Mouse (Mus musculus) liver, postnatal 0 days (tissue): ENCODE data around the gene Pde4d. TPM values are rescaled to one million over a fixed set of nuclear protein-coding genes. Genes with fewer than 3 reads are reported as not detected.

Source experiments
- ATAC-seq: fragments of 200-750 bp; cut with Nextera tagmentation; 2 replicates; pipeline ENCODE4 v1.8.0; 2017; ENCODE audit warnings: mild to moderate bottlenecking, moderate library complexity
- DNase-seq: peaks from one replicate; pipeline ENCODE4 v3.0.0-alpha.2; 2016
- H3K27ac ChIP-seq: fragments of 300-500 bp; sonication (generic); 2 replicates; pipeline ENCODE4 v1.5.1; 2014; ENCODE audit warnings: antibody characterized with exemption, moderate library complexity, mild to moderate bottlenecking, low read depth
- H3K27me3 ChIP-seq: fragments of 300-500 bp; sonication (generic); 2 replicates; pipeline ENCODE4 v1.6.1; 2014; ENCODE audit warnings: low read length, control low read depth, mixed read lengths; ENCODE audit not compliant: insufficient read depth
- H3K36me3 ChIP-seq: fragments of 300-500 bp; sonication (generic); replicated peaks from 2 replicates; pipeline ENCODE4 v1.6.1; 2014; ENCODE audit warnings: mild to moderate bottlenecking, control low read depth, low read length, moderate library complexity, mixed read lengths; ENCODE audit not compliant: insufficient read depth
- H3K4me1 ChIP-seq: fragments of 300-500 bp; sonication (generic); 2 replicates; pipeline ENCODE4 v1.6.1; 2014; ENCODE audit warnings: antibody characterized with exemption, mild to moderate bottlenecking, control low read depth; ENCODE audit not compliant: insufficient read depth
- H3K4me2 ChIP-seq: fragments of 300-500 bp; sonication (generic); 2 replicates; pipeline ENCODE4 v1.6.1; 2014; ENCODE audit warnings: low read depth, mild to moderate bottlenecking, low read length, moderate library complexity, mixed read lengths
- H3K4me3 ChIP-seq: fragments of 300-500 bp; sonication (generic); 2 replicates; pipeline ENCODE4 v1.5.1; 2014; ENCODE audit warnings: low read depth, low read length
- H3K9ac ChIP-seq: fragments of 300-500 bp; sonication (generic); replicated peaks from 2 replicates; pipeline ENCODE4 v1.6.1; 2014; ENCODE audit warnings: mild to moderate bottlenecking, moderate library complexity
- H3K9me3 ChIP-seq: fragments of 300-500 bp; sonication (generic); 2 replicates; pipeline ENCODE4 v1.6.1; 2016; ENCODE audit warnings: mild to moderate bottlenecking, control low read depth, low read length, mixed read lengths
- CTCF ChIP-seq: sonication (generic); IDR thresholded peaks from 2 replicates; pipeline ENCODE4 v1.5.1; 2016; ENCODE audit warnings: antibody characterized with exemption, low read depth
- EP300 ChIP-seq: IDR thresholded peaks from 2 replicates; pipeline ENCODE4 v1.6.1; 2016; ENCODE audit warnings: antibody characterized with exemption, low read depth, mild to moderate bottlenecking
- WGBS: fragments of 180-500 bp; shearing (Covaris S2); extraction: QIAGEN DNeasy Blood & Tissue Kit; methylation state at CpG from one replicate; pipeline ENCODE4 v1.1.7; 2014; ENCODE audit not compliant: insufficient replicate concordance; 5-methylcytosine and 5-hydroxymethylcytosine counted together
- polyA plus RNA-seq: library from polyadenylated mRNA; unstranded; fragments of >200 nt; fragmentation: Nextera tagmentation; extraction: Ambion mirVana; gene quantifications from 2 replicates; pipeline ENCODE4 v1.2.1, GENCODE M21; 2015

Gene Pde4d
- polyA plus RNA-seq, 1 experiment from 2014 or later, result 6.1 TPM

DNA sequence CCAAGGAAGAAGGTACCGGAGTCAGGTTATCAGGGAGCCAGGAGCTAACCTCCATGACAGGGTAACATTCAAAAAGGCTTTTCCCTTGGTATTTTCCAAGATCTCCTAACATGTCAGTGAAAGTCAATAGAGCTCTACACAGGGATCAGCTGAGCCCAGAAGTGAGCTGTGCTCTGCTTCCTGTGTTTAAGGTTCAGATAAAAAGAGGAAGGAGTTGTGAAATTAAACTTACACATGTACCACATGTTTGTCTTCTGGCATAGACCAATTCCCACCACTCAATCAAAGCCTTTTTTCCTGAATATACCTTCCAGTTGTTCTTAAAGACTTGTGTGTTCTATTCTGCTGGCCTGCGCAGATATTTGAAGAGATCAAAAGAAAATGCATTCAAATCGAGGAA is 37.3 kb downstream of the Pde4d start:
- Histone ChIP-seq H3K4me1 (no peaks in the 10 kb centered on the region), H3K9ac (no peak overlapping the region), H3K4me2 (no peak overlapping the region), H3K27ac (no peak overlapping the region), H3K9me3 (no peaks in the 10 kb centered on the region), H3K36me3 (no peaks in the 10 kb centered on the region), H3K27me3 (no peaks in the 10 kb centered on the region), H3K4me3 (no peak overlapping the region)
- DNase-seq (no peak), ATAC-seq (no peak)
- WGBS, result 66% methylated on average over 3 of the region's 3 CpGs
- no peak for TF ChIP-seq CTCF

DNA sequence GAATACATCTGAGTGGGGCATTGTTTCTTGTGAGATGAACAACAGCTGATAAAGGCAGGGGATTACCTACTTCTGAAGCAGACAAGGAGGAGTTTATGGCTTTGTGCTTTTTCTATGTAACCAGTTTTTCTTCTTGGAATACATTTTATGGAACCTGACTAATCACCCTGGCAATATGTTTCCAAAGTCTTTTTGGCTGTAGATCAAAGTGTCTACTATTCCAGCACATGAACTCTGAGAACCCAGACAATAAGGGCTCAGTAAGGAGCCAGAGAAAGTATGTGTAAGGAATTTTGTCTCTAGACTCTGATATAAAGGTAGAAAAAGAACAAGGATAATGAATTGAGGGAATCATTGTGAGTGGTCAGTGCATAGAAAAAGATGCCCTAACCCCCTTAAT is 40.1 kb downstream of the Pde4d start:
- no peaks in the 10 kb centered on the region for H3K4me1 ChIP-seq
- TF ChIP-seq EP300, result no peak
- no peak for TF ChIP-seq CTCF
- H3K4me2 ChIP-seq, result no peak overlapping the region
- no peaks in the 10 kb centered on the region for H3K36me3 ChIP-seq
- no peaks in the 10 kb centered on the region for H3K27me3 ChIP-seq
- no peak overlapping the region for H3K9ac ChIP-seq
- DNase-seq, result no peak
- H3K27ac ChIP-seq, result no peak overlapping the region
- ATAC-seq, result no peak
- H3K4me3 ChIP-seq, result no peak overlapping the region
- no peaks in the 10 kb centered on the region for H3K9me3 ChIP-seq

DNA sequence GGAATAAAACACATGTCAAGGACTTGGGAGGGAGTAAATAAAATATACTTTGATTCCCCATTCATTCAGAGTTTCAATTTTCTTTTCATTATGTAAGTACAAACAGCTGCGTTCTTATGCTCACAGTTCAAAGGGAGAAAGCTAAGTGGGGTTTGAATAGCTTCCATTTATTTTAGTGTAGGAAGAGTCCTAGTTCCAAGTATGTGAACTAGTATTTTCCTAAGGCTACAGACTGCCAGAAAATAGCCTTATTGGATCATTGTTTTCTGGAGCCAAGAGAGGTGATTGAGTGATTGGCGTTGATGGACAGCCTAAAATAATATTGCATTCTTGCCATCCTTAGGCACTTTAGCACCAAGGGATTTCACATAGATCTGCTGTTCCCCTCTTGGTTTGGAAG is 41.1 kb downstream of the Pde4d start:
- no peak for TF ChIP-seq EP300
- no peak for TF ChIP-seq CTCF
- DNase-seq, result no peak
- ATAC-seq, result no peak
- Histone ChIP-seq H3K4me1 (no peaks in the 10 kb centered on the region), H3K9ac (no peak overlapping the region), H3K36me3 (no peaks in the 10 kb centered on the region), H3K4me2 (no peak overlapping the region), H3K27ac (no peak overlapping the region), H3K4me3 (no peak overlapping the region), H3K9me3 (no peaks in the 10 kb centered on the region), H3K27me3 (no peaks in the 10 kb centered on the region)
- WGBS, result 88% methylated on average over 2 of the region's 2 CpGs

DNA sequence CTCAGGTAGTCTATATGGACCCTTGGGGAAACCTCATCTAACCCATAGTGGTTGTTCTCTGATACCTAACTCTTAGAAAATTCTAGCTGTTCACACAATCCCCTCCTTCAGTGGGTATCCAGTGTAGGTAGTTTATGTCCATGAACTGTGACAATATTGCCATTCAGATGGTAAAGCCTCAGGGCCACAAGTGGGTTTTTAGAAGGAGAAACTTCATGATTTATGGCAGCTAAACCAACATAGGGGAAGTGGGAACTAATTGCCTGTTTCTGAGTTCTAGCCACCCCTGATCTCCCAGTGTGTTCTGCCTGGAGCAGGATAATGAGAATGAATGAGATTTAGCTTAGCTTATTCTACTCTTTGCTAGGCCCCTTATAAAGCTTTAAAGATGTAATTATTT is 43.1 kb downstream of the Pde4d start:
- ATAC-seq (no peak), DNase-seq (no peak)
- no peak overlapping the region for H3K27ac ChIP-seq
- H3K9me3 ChIP-seq, result no peaks in the 10 kb centered on the region
- H3K4me2 ChIP-seq, result no peak overlapping the region
- H3K27me3 ChIP-seq, result no peaks in the 10 kb centered on the region
- H3K9ac ChIP-seq, result no peak overlapping the region
- no peaks in the 10 kb centered on the region for H3K36me3 ChIP-seq
- H3K4me3 ChIP-seq, result no peak overlapping the region
- TF ChIP-seq EP300, result no peak
- TF ChIP-seq CTCF, result no peak
- H3K4me1 ChIP-seq, result no peaks in the 10 kb centered on the region

DNA sequence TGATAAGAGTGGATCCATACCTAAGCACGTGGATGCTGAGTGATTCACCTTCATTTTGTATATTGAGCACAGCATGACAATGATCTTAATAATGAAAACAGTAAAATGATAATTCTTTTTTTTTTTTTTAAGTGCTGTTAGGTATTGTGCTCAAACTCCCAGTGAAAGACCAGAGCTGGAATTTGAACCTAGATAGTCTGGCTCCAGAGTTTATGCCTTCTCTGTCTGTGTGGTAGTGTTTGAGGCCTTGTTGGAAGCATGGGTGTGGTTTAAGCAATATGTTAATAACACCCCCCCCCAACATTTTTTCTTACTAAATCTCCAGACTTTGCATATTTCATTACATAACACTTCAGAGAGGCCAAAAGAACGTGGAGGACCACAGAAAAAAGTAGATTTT is 44.6 kb downstream of the Pde4d start:
- DNase-seq (no peak), ATAC-seq (no peak)
- H3K4me3 ChIP-seq, result no peak overlapping the region
- no peaks in the 10 kb centered on the region for H3K9me3 ChIP-seq
- no peaks in the 10 kb centered on the region for H3K36me3 ChIP-seq
- no peak for TF ChIP-seq EP300
- no peak for TF ChIP-seq CTCF
- no peak overlapping the region for H3K4me2 ChIP-seq
- 56% methylated on average over 2 of the region's 2 CpGs for WGBS
- H3K4me1 ChIP-seq, result no peaks in the 10 kb centered on the region
- H3K9ac ChIP-seq, result no peak overlapping the region
- H3K27ac ChIP-seq, result no peak overlapping the region
- H3K27me3 ChIP-seq, result no peaks in the 10 kb centered on the region

DNA sequence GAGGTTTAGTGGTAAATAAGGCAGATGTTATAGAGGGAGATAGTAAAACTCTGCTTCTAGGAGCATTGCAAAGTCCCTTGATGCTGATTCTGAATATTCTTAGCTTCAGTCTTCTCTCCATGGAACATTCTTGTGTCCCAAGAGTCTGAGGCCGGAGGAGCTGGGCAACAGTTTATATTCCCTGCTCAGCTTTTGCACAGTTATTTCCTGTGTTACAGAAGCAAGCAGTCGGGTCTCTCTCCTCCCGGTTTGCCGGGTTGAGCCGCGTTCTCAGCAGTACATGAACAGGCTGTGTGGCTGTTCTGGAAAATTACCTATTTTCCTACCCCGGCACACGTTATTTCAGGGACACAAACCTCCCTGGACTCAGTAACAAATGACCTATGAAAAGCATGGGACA is 48.0 kb downstream of the Pde4d start:
- Histone ChIP-seq H3K27ac (no peak overlapping the region), H3K9ac (no peak overlapping the region), H3K4me2 (peak overlapping the region; percentile 53), H3K27me3 (no peaks in the 10 kb centered on the region), H3K9me3 (no peaks in the 10 kb centered on the region), H3K4me3 (no peak overlapping the region), H3K4me1 (no peaks in the 10 kb centered on the region), H3K36me3 (no peaks in the 10 kb centered on the region)
- DNase-seq (no peak), ATAC-seq (no peak)
- 40% methylated on average over 8 of the region's 8 CpGs for WGBS
- TF ChIP-seq CTCF (no peak), EP300 (no peak)

DNA sequence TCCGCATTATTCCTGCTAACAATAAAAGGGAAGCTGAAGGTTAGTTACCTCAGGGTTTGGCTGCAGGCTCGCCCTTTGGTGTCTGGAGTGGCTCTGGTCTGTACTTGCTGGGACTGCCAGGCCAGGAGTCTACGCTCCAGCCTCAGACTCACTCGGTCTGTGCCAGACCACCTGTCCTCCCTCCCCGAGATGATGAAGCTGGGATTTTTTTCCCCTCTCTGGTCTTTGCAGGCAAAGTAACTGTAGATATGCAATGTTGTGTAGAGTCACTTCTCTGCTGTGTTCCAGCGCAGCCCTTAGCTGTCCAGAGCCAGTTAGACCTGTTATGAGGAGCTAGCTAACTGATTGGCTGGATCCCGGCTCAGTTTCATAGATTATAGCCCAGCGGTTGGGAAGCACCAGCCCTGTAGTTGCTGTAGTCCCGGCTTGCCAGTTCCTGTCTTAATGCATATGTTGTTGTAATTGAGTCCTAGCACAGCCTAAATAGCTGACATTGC is 48.5 kb downstream of the Pde4d start:
- no peak for DNase-seq
- 40% methylated on average over 9 of the region's 9 CpGs for WGBS
- TF ChIP-seq EP300 (no peak), CTCF (no peak)
- H3K27ac ChIP-seq, result no peak overlapping the region
- H3K9me3 ChIP-seq, result no peaks in the 10 kb centered on the region
- no peak overlapping the region for H3K4me3 ChIP-seq
- ATAC-seq, result no peak
- no peaks in the 10 kb centered on the region for H3K27me3 ChIP-seq
- H3K9ac ChIP-seq, result no peak overlapping the region
- no peaks in the 10 kb centered on the region for H3K36me3 ChIP-seq
- peak overlapping the region; percentile 53 for H3K4me2 ChIP-seq
- no peaks in the 10 kb centered on the region for H3K4me1 ChIP-seq
